Mouse (Mus musculus): ENCODE results near the gene Dcaf11.

Gene Dcaf11

GRCm38 (mm10) chr14:55559799-55560201, at the start of gene Dcaf11:
Gene Dcaf11, plus strand, starts transcription at chr14:55560006.
- peak; percentile 77 to 86 for DNase-seq

GRCm38 (mm10) chr14:55510125-55510731, 49.6 kb upstream of the Dcaf11 start, which contains the start of gene Cpne6:
Gene Cpne6, plus strand, starts transcription at chr14:55510445.
- DNase-seq: no peak

GRCm38 (mm10) chr14:55511037-55511436, 48.8 kb upstream of the Dcaf11 start:
- no peak for DNase-seq

GRCm38 (mm10) chr14:55513927-55514326, 45.9 kb upstream of the Dcaf11 start:
- no peak for DNase-seq

GRCm38 (mm10) chr14:55515846-55516245, 44.0 kb upstream of the Dcaf11 start:
- DNase-seq: no peak

GRCm38 (mm10) chr14:55518897-55519296, 40.9 kb upstream of the Dcaf11 start:
- no peak for DNase-seq

GRCm38 (mm10) chr14:55519604-55520003, 40.2 kb upstream of the Dcaf11 start:
- no peak for DNase-seq

- DNase-seq: no peak
These were observed 39.1 kb upstream of the Dcaf11 start for GRCm38 (mm10) chr14:55520451-55521361.

- DNase-seq: no peak
These were observed 35.7 kb upstream of the Dcaf11 start for GRCm38 (mm10) chr14:55524062-55524461.

- DNase-seq: no peak
These were observed 35.0 kb upstream of the Dcaf11 start, which contains the start of gene Nrl for GRCm38 (mm10) chr14:55524785-55525184. Gene Nrl, minus strand, starts transcription at chr14:55524981.

- DNase-seq: no peak
These were observed 33.1 kb upstream of the Dcaf11 start for GRCm38 (mm10) chr14:55526674-55527073.

- DNase-seq: no peak
These were observed 31.9 kb upstream of the Dcaf11 start for GRCm38 (mm10) chr14:55527940-55528339.

GRCm38 (mm10) chr14:55536116-55536745, 23.6 kb upstream of the Dcaf11 start:
- no peak for DNase-seq

GRCm38 (mm10) chr14:55540067-55540786, 19.6 kb upstream of the Dcaf11 start, which contains the start of gene Pck2:
Gene Pck2, plus strand, starts transcription at chr14:55540266.
- DNase-seq: peak; percentile 48 to 57

- peak; percentile 34 to 53 for DNase-seq
These were observed 19.0 kb upstream of the Dcaf11 start for GRCm38 (mm10) chr14:55540787-55541321.

GRCm38 (mm10) chr14:55542268-55542667, 17.5 kb upstream of the Dcaf11 start:
- no peak for DNase-seq

GRCm38 (mm10) chr14:55544334-55544733, 15.5 kb upstream of the Dcaf11 start:
- no peak for DNase-seq

- DNase-seq: no peak
These were observed 9.6 kb upstream of the Dcaf11 start for GRCm38 (mm10) chr14:55550191-55550590.

- DNase-seq: no peak
These were observed 8.5 kb upstream of the Dcaf11 start for GRCm38 (mm10) chr14:55551347-55551746.

GRCm38 (mm10) chr14:55551794-55552193, 8.0 kb upstream of the Dcaf11 start:
- DNase-seq: no peak

- DNase-seq: no peak
These were observed 5.2 kb upstream of the Dcaf11 start for GRCm38 (mm10) chr14:55554635-55555034.

GRCm38 (mm10) chr14:55555788-55556187, 4.0 kb upstream of the Dcaf11 start:
- DNase-seq: no peak

Measured in thymus, adult 18-20 months (tissue).